Mouse (Mus musculus): ENCODE results near the gene Ptpn11.
A peak's percentile ranks its signal among the peaks of the same experiment; 100 is the strongest.
"Not testable (repeated sequence)": the region's sequence is repeated elsewhere in the genome, so short reads cannot be mapped to it uniquely, and the experiment has no call there.

Gene Ptpn11

GRCm38 (mm10) chr5:121190836-121191583 is at the start of gene Ptpn11:
TSS of gene Ptpn11 (minus strand) at chr5:121191397.
- peak; percentile 69 for DNase-seq (ENCODE audit: low read depth, low spot score)

- no peak for DNase-seq (ENCODE audit: low read depth, low spot score)
Observed at GRCm38 (mm10) chr5:121239846-121240245, 48.6 kb upstream of the Ptpn11 start.

- DNase-seq (ENCODE audit: low read depth, low spot score): no peak
Observed at GRCm38 (mm10) chr5:121238208-121238607, 47.0 kb upstream of the Ptpn11 start.

- DNase-seq (ENCODE audit: low read depth, low spot score): no peak
Observed at GRCm38 (mm10) chr5:121236171-121236570, 45.0 kb upstream of the Ptpn11 start.

GRCm38 (mm10) chr5:121233726-121234125 is 42.5 kb upstream of the Ptpn11 start:
- no peak for DNase-seq (ENCODE audit: low read depth, low spot score)

GRCm38 (mm10) chr5:121232789-121233188 is 41.6 kb upstream of the Ptpn11 start:
- DNase-seq (ENCODE audit: low read depth, low spot score): no peak

GRCm38 (mm10) chr5:121230811-121231210 is 39.6 kb upstream of the Ptpn11 start:
- no peak for DNase-seq (ENCODE audit: low read depth, low spot score)

GRCm38 (mm10) chr5:121229182-121229581 is 38.0 kb upstream of the Ptpn11 start:
- DNase-seq (ENCODE audit: low read depth, low spot score): no peak

GRCm38 (mm10) chr5:121227330-121227729 is 36.1 kb upstream of the Ptpn11 start:
- not testable (repeated sequence) for DNase-seq (ENCODE audit: low read depth, low spot score)

GRCm38 (mm10) chr5:121226845-121227244 is 35.6 kb upstream of the Ptpn11 start:
- DNase-seq (ENCODE audit: low read depth, low spot score): no peak

GRCm38 (mm10) chr5:121226406-121226805 is 35.2 kb upstream of the Ptpn11 start:
- no peak for DNase-seq (ENCODE audit: low read depth, low spot score)

GRCm38 (mm10) chr5:121225854-121226253 is 34.7 kb upstream of the Ptpn11 start:
- DNase-seq (ENCODE audit: low read depth, low spot score): no peak

- no peak for DNase-seq (ENCODE audit: low read depth, low spot score)
Observed at GRCm38 (mm10) chr5:121224856-121225255, 33.7 kb upstream of the Ptpn11 start.

- DNase-seq (ENCODE audit: low read depth, low spot score): not testable (repeated sequence)
Observed at GRCm38 (mm10) chr5:121224020-121224419, 32.8 kb upstream of the Ptpn11 start.

GRCm38 (mm10) chr5:121221328-121221850 is 30.2 kb upstream of the Ptpn11 start:
- no peak for DNase-seq (ENCODE audit: low read depth, low spot score)

GRCm38 (mm10) chr5:121220732-121221301 is 29.6 kb upstream of the Ptpn11 start:
- no peak for DNase-seq (ENCODE audit: low read depth, low spot score)

- DNase-seq (ENCODE audit: low read depth, low spot score): peak; percentile 92
Observed at GRCm38 (mm10) chr5:121219980-121220731, 29.0 kb upstream of the Ptpn11 start, which contains the start of gene Hectd4. TSS of gene Hectd4 (plus strand) at chr5:121220219.

GRCm38 (mm10) chr5:121219190-121219589 is 28.0 kb upstream of the Ptpn11 start:
- DNase-seq (ENCODE audit: low read depth, low spot score): no peak

- DNase-seq (ENCODE audit: low read depth, low spot score): no peak
Observed at GRCm38 (mm10) chr5:121217313-121217634, 26.1 kb upstream of the Ptpn11 start.

GRCm38 (mm10) chr5:121216584-121217312 is 25.6 kb upstream of the Ptpn11 start:
- not testable (repeated sequence) for DNase-seq (ENCODE audit: low read depth, low spot score)

GRCm38 (mm10) chr5:121216126-121216446 is 24.9 kb upstream of the Ptpn11 start:
- DNase-seq (ENCODE audit: low read depth, low spot score): no peak

All from forelimb bud, embryonic 11.5 days (tissue).